Mouse (Mus musculus): ENCODE measurements around the gene Vgll4.

- TF ChIP-seq ZC3H11A (IDR thresholded peaks at IDR 0.05; ENCODE audit: borderline replicate concordance, low read depth, low read length) (no peak), CHD2 (IDR thresholded peaks at IDR 0.05; ENCODE audit: low read depth, low read length) (no peak), MAFK (IDR thresholded peaks at IDR 0.05; ENCODE audit: insufficient read depth, low read depth, low read length) (no peak), HCFC1 (IDR thresholded peaks at IDR 0.05; ENCODE audit: borderline replicate concordance, insufficient read depth, low read length) (no peak), ZNF384 (IDR thresholded peaks at IDR 0.05; ENCODE audit: low read depth, low read length) (no peak)
Measured at GRCm38 (mm10) chr6:114898949-114899348, 70.8 kb downstream of the Vgll4 start.
